Mouse (Mus musculus) skeletal muscle tissue, postnatal 0 days (tissue): ENCODE results near the gene Cops6. TPM values are rescaled to one million over a fixed set of nuclear protein-coding genes. Genes with fewer than 3 reads are reported as not detected.

Experiments
- microRNA counts: library from miRNA; unstranded; fragments of <30 nt; microRNA quantifications from one replicate; lab custom pipeline; 2015
- microRNA-seq, 2 experiments: library from miRNA; unstranded; fragments of <30 nt; microRNA quantifications; one replicate each; pipeline ENCODE4; 2016
- polyA plus RNA-seq: library from polyadenylated mRNA; unstranded; fragments of >200 nt; fragmentation: Nextera tagmentation; extraction: Ambion mirVana; gene quantifications from 2 replicates; pipeline ENCODE4 v1.2.1, GENCODE M21; 2015

The Cops6 gene
- 227 and 247 TPM in 2 replicates for polyA plus RNA-seq

GRCm38 (mm10) chr5:138160842-138161665, at the start of gene Cops6:
TSS of gene Cops6 (plus strand) at chr5:138161071.

GRCm38 (mm10) chr5:138116255-138117198, 44.3 kb upstream of the Cops6 start, which contains the start of gene Zscan21:
TSS of gene Zscan21 (plus strand) at chr5:138116903.

GRCm38 (mm10) chr5:138155443-138155976, 5.4 kb upstream of the Cops6 start, which contains the start of gene Zfp113:
TSS of gene Zfp113 (minus strand) at chr5:138155744.

GRCm38 (mm10) chr5:138171695-138172491, 11.0 kb downstream of the Cops6 start, which contains the start of the genes Ap4m1 and Mcm7:
TSS of gene Ap4m1 (plus strand) at chr5:138172002.
TSS of gene Mcm7 (minus strand) at chr5:138172422.

GRCm38 (mm10) chr5:138186950-138187638, 26.2 kb downstream of the Cops6 start, which contains the start of the genes Taf6 and Cnpy4:
TSS of gene Taf6 (minus strand) at chr5:138187451.
TSS of gene Cnpy4 (plus strand) at chr5:138187485.

GRCm38 (mm10) chr5:138193771-138194727, 33.2 kb downstream of the Cops6 start, which contains the start of gene Mblac1:
TSS of gene Mblac1 (plus strand) at chr5:138194314.

MicroRNAs encoded within 50 kb of the gene (microRNA counts, 519-probe panel; counts per million panel counts)
- microRNA mmu-miR-106b (lab: Ali Mortazavi, UCI) (3,693 counts per million, percentile 77 among the panel's probes with 10 or more counts), microRNA mmu-miR-25 (lab: Ali Mortazavi, UCI) (5,917 counts per million, percentile 91 among the panel's probes with 10 or more counts), microRNA mmu-miR-93 (lab: Ali Mortazavi, UCI) (3,693 counts per million, percentile 77 among the panel's probes with 10 or more counts)

Small RNA genes lying within 50 kb of the gene (microRNA-seq; reads per million reads assigned to microRNA genes)
- gene Mir106b (758 to 966 reads per million in 2 experiments), gene Mir25 (299 to 314 reads per million in 2 experiments), gene Mir93 (819 to 862 reads per million in 2 experiments)

Other genes starting within 250 kb of the Cops6 start
- gene Cyp3a13, start 239.5 kb upstream of the Cops6 start, polyA plus RNA-seq: 0.05 and 0.11 TPM in 2 replicates
- 2.6 and 2.8 TPM in 2 replicates for gene Gjc3, start 198.0 kb upstream of the Cops6 start, polyA plus RNA-seq
- 0.11 and 0.55 TPM in 2 replicates for gene Azgp1, start 179.6 kb upstream of the Cops6 start, polyA plus RNA-seq
- not detected in 2 replicates for gene Smok3a, start 139.8 kb upstream of the Cops6 start, polyA plus RNA-seq
- not detected in 2 replicates for gene Smok3b, start 139.6 kb upstream of the Cops6 start, polyA plus RNA-seq
- not detected in 2 replicates for gene Smok3c, start 107.9 kb upstream of the Cops6 start, polyA plus RNA-seq
- 5.0 and 5.2 TPM in 2 replicates for gene Zkscan1, start 76.0 kb upstream of the Cops6 start, polyA plus RNA-seq
- 21.8 and 23.8 TPM in 2 replicates for gene Zscan21, start 44.2 kb upstream of the Cops6 start, polyA plus RNA-seq
- 7.8 and 9.0 TPM in 2 replicates for gene Zfp113, start 5.3 kb upstream of the Cops6 start, polyA plus RNA-seq
- gene Ap4m1, start 10.9 kb downstream of the Cops6 start, polyA plus RNA-seq: 9.2 and 9.3 TPM in 2 replicates
- gene Mcm7, start 11.4 kb downstream of the Cops6 start, polyA plus RNA-seq: 32.0 and 36.3 TPM in 2 replicates
- 33.2 and 37.7 TPM in 2 replicates for gene Taf6, start 26.4 kb downstream of the Cops6 start, polyA plus RNA-seq
- 17.2 and 20.2 TPM in 2 replicates for gene Cnpy4, start 26.4 kb downstream of the Cops6 start, polyA plus RNA-seq
- gene Mblac1, start 33.2 kb downstream of the Cops6 start, polyA plus RNA-seq: 7.0 and 7.1 TPM in 2 replicates
- 0.97 and 1.1 TPM in 2 replicates for gene Nxpe5, start 64.8 kb downstream of the Cops6 start, polyA plus RNA-seq
- gene Lamtor4, start 94.4 kb downstream of the Cops6 start, polyA plus RNA-seq: 71.2 and 72.6 TPM in 2 replicates
- 1.3 and 2.8 TPM in 2 replicates for gene BC037034, start 103.0 kb downstream of the Cops6 start, polyA plus RNA-seq
- gene Gal3st4, start 111.8 kb downstream of the Cops6 start, polyA plus RNA-seq: 0.68 and 1.4 TPM in 2 replicates
- 0.09 and 0.15 TPM in 2 replicates for gene Gm43720, start 118.9 kb downstream of the Cops6 start, polyA plus RNA-seq
- 1.5 and 2.3 TPM in 2 replicates for gene Gpc2, start 118.9 kb downstream of the Cops6 start, polyA plus RNA-seq
- 0.91 and 1.3 TPM in 2 replicates for gene Stag3, start 119.2 kb downstream of the Cops6 start, polyA plus RNA-seq
- gene Pvrig, start 180.9 kb downstream of the Cops6 start, polyA plus RNA-seq: not detected in 2 replicates